Mouse (Mus musculus) hindbrain, embryonic 16.5 days (tissue): ENCODE measurements around the gene Capn7. TPM values are rescaled to one million over a fixed set of nuclear protein-coding genes. Genes with fewer than 3 reads are reported as not detected.

Source experiments
- ATAC-seq: fragments of 200-750 bp; cut with Nextera tagmentation; 2 replicates; pipeline ENCODE4 v1.8.0; 2017; ENCODE audit warnings: moderate TSS enrichment, moderate library complexity
- H3K27ac ChIP-seq: fragments of 300-500 bp; sonication (generic); 2 replicates; pipeline ENCODE4 v1.5.1; 2014; ENCODE audit warnings: low read depth, mild to moderate bottlenecking, control low read depth, low read length, moderate library complexity
- H3K27me3 ChIP-seq: fragments of 300-500 bp; sonication (generic); replicated peaks from 2 replicates; pipeline ENCODE4 v1.6.1; 2014; ENCODE audit warnings: low read length; ENCODE audit not compliant: control insufficient read depth, insufficient read depth
- H3K36me3 ChIP-seq: fragments of 300-500 bp; sonication (generic); 2 replicates; pipeline ENCODE4 v1.6.1; 2014; ENCODE audit warnings: mild to moderate bottlenecking, low read length, moderate library complexity, mixed read lengths; ENCODE audit not compliant: control insufficient read depth, insufficient read depth
- H3K4me1 ChIP-seq: fragments of 300-500 bp; sonication (generic); 2 replicates; pipeline ENCODE4 v1.6.1; 2014; ENCODE audit warnings: low read depth, low read length; ENCODE audit not compliant: control insufficient read depth, insufficient read depth
- H3K4me2 ChIP-seq: fragments of 300-500 bp; sonication (generic); 2 replicates; pipeline ENCODE4 v1.6.1; 2014; ENCODE audit warnings: mild to moderate bottlenecking, low read length, control low read depth, moderate library complexity
- H3K4me3 ChIP-seq: fragments of 300-500 bp; sonication (generic); 2 replicates; pipeline ENCODE4 v1.5.1; 2014; ENCODE audit warnings: mild to moderate bottlenecking, low read length, control low read depth, moderate library complexity
- H3K9ac ChIP-seq: fragments of 300-500 bp; sonication (generic); 2 replicates; pipeline ENCODE4 v1.6.1; 2014; ENCODE audit warnings: low read depth, mild to moderate bottlenecking, control low read depth, low read length, moderate library complexity
- H3K9me3 ChIP-seq: fragments of 300-500 bp; sonication (generic); 2 replicates; pipeline ENCODE4 v1.6.1; 2014; ENCODE audit warnings: mild to moderate bottlenecking, low read length, moderate library complexity; ENCODE audit not compliant: control insufficient read depth
- WGBS: fragments of 180-500 bp; shearing (Covaris S2); extraction: QIAGEN DNeasy Blood & Tissue Kit; methylation state at CpG from one replicate; pipeline ENCODE4 v1.1.7; 2014; 5-methylcytosine and 5-hydroxymethylcytosine counted together
- polyA plus RNA-seq: library from polyadenylated mRNA; unstranded; fragments of >200 nt; fragmentation: Nextera tagmentation; extraction: Ambion mirVana; gene quantifications from 2 replicates; pipeline ENCODE4 v1.2.1, GENCODE M21; 2015

Capn7 gene
- 76.5 and 86.9 TPM in 2 replicates for polyA plus RNA-seq

DNA sequence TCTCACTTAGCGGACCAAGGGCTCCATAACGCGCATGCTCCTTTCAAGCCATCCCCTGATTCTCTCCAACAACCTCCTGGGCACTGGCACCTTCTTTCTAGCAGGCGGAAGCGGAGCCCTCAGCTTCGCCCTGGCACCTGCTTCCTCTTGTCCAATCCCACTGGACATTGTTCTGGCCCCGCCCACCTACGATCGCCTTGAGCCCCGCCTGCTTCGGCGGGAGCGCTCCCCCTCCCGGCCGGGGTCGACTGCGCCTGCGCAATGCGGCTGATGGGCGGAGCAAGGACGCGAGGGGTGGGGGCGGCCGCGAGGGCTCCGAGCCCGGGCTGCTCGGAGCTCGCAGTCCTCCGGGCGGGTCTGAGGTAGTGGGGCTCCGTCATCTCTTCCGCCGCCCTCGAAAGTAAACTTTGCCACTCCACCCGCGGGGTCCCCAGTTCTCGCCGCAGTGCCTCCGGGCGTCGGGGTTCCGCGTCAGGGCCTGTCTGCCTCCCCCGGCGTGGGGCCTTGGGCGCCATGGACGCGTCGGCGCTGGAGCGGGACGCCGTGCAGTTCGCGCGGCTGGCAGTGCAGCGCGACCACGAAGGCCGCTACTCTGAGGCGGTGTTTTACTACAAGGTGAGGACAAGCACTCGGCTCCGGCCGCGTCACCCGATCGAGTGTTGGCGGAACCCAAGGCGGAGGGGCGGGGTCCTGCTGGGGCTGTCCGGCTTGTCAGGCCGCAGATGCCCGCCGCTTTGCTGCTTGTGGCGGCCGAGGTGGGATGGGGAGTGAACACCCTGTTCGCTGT is at the start of gene Capn7:
Gene Capn7 (plus strand): TSS at position 270 of the 787 bp plus-strand sequence.
- peak within 1 kb of the TSS; percentile 95 for H3K27ac ChIP-seq
- H3K36me3 ChIP-seq, result 0 out of 2 replicates have a peak, but pooled peaks cover 3% of the 10 kb centered on the region
- H3K27me3 ChIP-seq, result no peaks in the 10 kb centered on the region
- peak within 1 kb of the TSS; percentile 96 for H3K9ac ChIP-seq
- peak within 1 kb of the TSS; percentile 93 for H3K4me3 ChIP-seq
- H3K4me2 ChIP-seq, result peak within 1 kb of the TSS; percentile 73
- ATAC-seq, result peak; percentile 98
- under 1% methylated on average over 74 of the region's 78 CpGs for WGBS
- peaks cover 21% of the 10 kb centered on the region for H3K4me1 ChIP-seq
- no peaks in the 10 kb centered on the region for H3K9me3 ChIP-seq

DNA sequence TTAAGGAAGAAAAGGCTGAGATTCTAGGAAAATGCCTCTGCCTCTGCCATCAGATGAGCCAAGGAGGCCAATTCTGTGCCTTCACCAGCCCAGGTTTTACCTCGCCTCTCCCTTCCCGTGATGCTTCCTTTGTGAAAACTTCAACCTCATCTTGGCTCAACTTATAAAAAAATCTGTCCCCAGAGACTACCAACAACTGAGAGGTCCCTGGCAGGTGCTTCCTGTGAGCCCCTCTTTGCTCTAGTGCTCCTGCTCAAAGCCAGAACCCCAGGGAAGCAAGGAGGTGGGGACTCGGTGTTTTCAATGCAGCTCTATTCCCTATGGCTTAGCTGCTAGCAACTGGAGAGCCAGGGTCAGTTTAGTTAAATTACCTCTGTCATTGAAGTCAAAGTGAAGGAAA is 23.2 kb upstream of the Capn7 start:
- Histone ChIP-seq H3K36me3 (no peaks in the 10 kb centered on the region), H3K27me3 (no peaks in the 10 kb centered on the region), H3K4me2 (no peak overlapping the region), H3K9ac (no peak overlapping the region), H3K4me3 (no peak overlapping the region), H3K9me3 (no peaks in the 10 kb centered on the region), H3K4me1 (no peaks in the 10 kb centered on the region), H3K27ac (no peak overlapping the region)
- no peak for ATAC-seq
- 58% methylated on average over 3 of the region's 3 CpGs for WGBS

DNA sequence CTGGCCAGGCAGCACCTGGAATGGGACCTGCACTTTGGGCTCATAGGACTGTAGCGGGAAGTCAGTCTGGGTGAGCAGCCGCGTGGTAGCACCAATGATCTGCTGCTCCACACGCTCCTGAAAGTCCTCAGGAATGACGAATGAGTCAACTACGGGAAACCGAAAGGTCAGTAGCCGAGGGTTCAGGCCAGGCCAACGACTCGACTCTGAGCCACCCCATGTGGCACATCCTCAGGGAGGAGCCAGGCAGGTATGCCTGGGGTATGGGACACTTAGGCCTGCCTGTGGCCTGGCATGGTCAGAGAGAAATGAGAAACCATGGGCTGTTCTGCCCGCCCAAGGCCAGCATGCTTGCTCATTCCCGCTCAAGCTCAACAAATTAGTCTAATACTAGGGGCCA is 19.8 kb upstream of the Capn7 start:
- H3K9ac ChIP-seq, result no peak overlapping the region
- no peaks in the 10 kb centered on the region for H3K36me3 ChIP-seq
- H3K9me3 ChIP-seq, result no peaks in the 10 kb centered on the region
- no peak overlapping the region for H3K4me2 ChIP-seq
- WGBS, result 80% methylated on average over 12 of the region's 12 CpGs
- H3K27ac ChIP-seq, result no peak overlapping the region
- no peak overlapping the region for H3K4me3 ChIP-seq
- no peak for ATAC-seq
- H3K4me1 ChIP-seq, result no peaks in the 10 kb centered on the region
- H3K27me3 ChIP-seq, result no peaks in the 10 kb centered on the region

DNA sequence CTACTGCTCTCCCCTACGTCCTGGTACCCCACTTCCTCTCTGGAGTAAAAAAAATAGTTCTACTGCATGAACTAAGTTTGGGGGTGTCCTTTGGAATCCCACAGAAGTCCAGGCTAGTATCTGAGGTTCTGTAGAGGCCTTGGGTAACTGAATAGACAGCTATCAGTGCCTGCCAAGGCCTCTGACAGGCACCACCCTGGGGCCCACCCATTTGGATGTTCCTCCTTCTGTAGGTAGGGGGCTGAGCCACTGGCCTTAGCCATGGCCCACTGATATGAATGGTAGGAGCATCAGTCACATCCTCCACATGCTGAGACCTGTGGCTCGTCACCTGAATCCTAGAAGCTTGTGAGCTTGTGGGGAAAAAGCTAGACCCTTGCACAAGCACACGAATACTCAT is 18.7 kb upstream of the Capn7 start:
- Histone ChIP-seq H3K9ac (no peak overlapping the region), H3K27me3 (no peaks in the 10 kb centered on the region), H3K4me3 (no peak overlapping the region), H3K36me3 (no peaks in the 10 kb centered on the region), H3K4me2 (no peak overlapping the region), H3K9me3 (no peaks in the 10 kb centered on the region), H3K27ac (no peak overlapping the region), H3K4me1 (no peaks in the 10 kb centered on the region)
- 88% methylated on average over 3 of the region's 3 CpGs for WGBS
- ATAC-seq, result no peak

DNA sequence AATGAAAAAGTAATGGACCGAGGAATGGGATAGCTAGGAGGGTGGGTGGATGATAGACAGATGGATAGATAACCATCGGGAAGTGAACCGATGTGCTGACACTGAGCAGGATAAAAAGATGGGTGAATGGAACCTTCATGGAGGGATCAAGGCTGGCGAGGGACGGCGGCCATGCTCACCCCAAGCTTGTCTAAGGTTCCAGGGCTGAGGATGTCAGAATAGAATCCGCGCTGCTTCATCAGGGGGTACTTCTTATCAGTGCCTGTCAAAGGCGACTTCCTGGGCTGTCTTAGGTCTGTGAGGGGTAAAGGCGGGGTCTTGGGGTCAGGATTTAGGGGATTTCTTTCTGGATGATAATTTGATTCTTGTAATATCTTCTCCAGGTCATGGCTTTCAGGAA is 16.9 kb upstream of the Capn7 start:
- no peak overlapping the region for H3K9ac ChIP-seq
- no peaks in the 10 kb centered on the region for H3K27me3 ChIP-seq
- no peak for ATAC-seq

DNA sequence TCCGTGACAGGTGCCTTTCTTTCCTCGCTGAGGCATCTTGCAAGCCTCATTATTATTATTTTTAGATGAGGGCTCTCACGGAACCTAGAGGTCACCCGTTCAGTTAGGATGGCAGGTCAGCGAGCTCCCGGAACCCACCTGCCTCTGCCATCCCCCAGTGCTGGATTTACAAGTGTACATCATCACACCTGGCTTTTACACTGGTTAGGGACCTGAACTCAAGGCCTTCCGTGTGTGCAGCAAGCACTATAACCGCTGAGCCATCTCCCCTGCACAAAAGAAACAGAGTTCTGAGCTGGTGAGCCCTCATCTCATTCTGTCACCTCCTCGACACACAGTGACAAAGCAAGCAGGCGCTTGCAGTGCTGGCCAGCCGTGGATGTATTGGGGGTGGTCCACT is 15.3 kb upstream of the Capn7 start:
- Histone ChIP-seq H3K4me3 (no peak overlapping the region), H3K4me2 (no peak overlapping the region), H3K36me3 (no peaks in the 10 kb centered on the region), H3K9ac (no peak overlapping the region), H3K27me3 (no peaks in the 10 kb centered on the region), H3K27ac (no peak overlapping the region), H3K9me3 (no peaks in the 10 kb centered on the region), H3K4me1 (no peaks in the 10 kb centered on the region)
- whole genome bisulfite sequencing, result 88% methylated on average over 11 of the region's 11 CpGs
- no peak for ATAC-seq

More for the DNA sequence above, 16.9 kb upstream of the Capn7 start:
- WGBS, result 88% methylated on average over 10 of the region's 10 CpGs
- Histone ChIP-seq H3K4me1 (no peaks in the 10 kb centered on the region), H3K36me3 (no peaks in the 10 kb centered on the region), H3K4me2 (no peak overlapping the region), H3K4me3 (no peak overlapping the region), H3K27ac (no peak overlapping the region), H3K9me3 (no peaks in the 10 kb centered on the region)

DNA sequence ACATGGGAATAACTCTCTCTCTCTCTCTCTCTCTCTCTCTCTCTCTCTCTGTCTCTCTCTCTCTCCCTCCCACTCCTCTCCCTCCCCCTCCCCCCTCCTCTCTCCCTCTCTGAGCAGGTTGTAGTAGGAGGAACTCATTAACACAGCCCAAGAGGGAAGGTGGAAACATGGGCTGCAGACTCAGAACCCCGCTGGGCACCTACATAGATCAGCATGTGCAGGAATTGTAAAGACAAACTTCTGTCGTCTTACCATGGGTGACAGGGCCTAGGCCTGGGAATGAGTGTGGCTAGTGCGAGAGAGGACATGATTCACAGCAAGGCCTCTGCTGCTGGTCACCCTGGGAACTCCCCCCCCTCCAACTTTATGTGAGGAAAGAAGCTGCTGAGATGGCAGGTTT is 14.2 kb upstream of the Capn7 start:
- Histone ChIP-seq H3K4me1 (no peaks in the 10 kb centered on the region), H3K4me2 (no peak overlapping the region), H3K27ac (no peak overlapping the region), H3K27me3 (no peaks in the 10 kb centered on the region), H3K9ac (no peak overlapping the region), H3K9me3 (no peaks in the 10 kb centered on the region), H3K4me3 (no peak overlapping the region), H3K36me3 (no peaks in the 10 kb centered on the region)
- 84% methylated on average over 3 of the region's 3 CpGs for WGBS
- ATAC-seq, result no peak

DNA sequence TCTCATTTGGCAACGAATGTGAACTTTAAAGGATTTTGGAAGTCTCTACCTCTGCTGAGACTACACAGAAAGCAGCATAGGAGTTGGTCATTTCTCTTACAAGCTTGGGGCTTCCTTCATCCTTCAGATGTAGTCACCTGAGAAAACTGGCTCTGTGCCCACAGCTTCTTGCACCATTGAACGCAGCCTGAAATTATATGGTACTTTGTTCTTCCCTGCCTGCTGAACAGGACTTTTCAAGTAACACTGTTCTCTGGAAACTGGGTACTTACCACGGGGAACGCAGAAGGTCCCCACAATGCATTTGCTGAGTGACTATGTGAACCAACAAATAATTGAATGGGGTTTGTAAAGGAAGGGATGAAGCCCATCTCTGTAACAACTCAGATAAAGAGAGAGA is 13.2 kb upstream of the Capn7 start:
- 73% methylated on average over 4 of the region's 4 CpGs for WGBS
- peak overlapping the region; percentile 24 for H3K4me3 ChIP-seq

DNA sequence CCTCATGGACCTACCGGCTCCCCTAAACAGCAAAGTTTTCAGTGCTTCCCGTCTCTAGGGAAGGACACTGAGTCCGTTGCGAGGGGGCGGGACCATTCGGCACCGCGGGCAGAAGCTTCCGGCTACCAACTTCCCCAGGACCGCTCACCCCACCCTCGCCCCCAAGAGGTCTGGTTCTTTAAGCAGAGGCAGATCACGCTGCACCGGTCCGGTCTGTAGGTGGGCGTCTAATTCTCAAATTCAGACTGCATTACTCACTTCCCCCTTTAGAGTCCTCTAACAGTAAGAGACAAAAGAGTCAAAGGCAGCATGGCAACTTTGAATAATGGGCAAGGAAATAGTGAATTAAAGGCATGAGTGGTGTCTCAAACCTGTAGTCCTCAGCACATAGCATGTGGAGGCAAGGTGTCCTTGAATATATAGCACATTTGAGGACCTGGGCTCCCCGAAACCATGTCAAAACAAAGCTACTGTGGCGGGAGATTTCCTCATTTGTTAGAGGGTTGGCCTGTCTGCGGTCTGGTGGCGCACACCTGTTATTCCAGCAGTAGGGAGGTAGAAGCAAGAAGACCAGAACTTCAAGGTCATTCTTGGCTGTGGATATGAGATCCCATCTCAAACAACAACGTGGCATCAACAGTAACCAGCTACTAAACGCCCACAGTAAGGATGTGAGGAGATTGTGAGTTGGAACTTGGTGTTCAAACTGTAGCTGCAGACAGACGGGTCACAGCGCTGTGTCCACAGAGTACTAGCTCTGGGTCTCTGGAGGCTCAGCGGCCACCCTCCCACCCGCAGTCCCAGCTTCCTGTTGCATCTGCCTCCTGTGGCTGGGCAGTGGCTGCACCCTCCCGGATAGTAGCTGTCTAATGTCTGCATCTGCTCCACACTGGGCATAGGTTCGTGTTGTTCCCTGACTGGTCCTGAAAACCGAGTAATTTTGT is 12.3 kb upstream of the Capn7 start, which contains the start of gene Dnah1:
Gene Dnah1 (minus strand): TSS at position 48 of the 944 bp plus-strand sequence.
- Histone ChIP-seq H3K4me1 (no peaks in the 10 kb centered on the region), H3K4me2 (peak within 1 kb of the TSS; percentile 57), H3K27ac (no peak within 1 kb of the TSS), H3K27me3 (no peaks in the 10 kb centered on the region), H3K9me3 (no peaks in the 10 kb centered on the region), H3K4me3 (peak within 1 kb of the TSS; percentile 24), H3K9ac (peak within 1 kb of the TSS; percentile 33), H3K36me3 (no peaks in the 10 kb centered on the region)
- ATAC-seq, result peak; percentile 27; the same call in 1 of the 2 replicates
- WGBS, result 32% methylated on average over 28 of the region's 28 CpGs

More for the DNA sequence above, 13.2 kb upstream of the Capn7 start:
- no peak for ATAC-seq
- Histone ChIP-seq H3K36me3 (no peaks in the 10 kb centered on the region), H3K27ac (no peak overlapping the region), H3K9me3 (no peaks in the 10 kb centered on the region), H3K4me2 (peak overlapping the region; percentile 57), H3K27me3 (no peaks in the 10 kb centered on the region), H3K9ac (no peak overlapping the region), H3K4me1 (no peaks in the 10 kb centered on the region)
